Mouse (Mus musculus) embryonic fibroblast, embryonic 13.5 days (primary cell): ENCODE data around the gene Gm20388.

Experiments used
- CTCF ChIP-seq: IDR thresholded peaks from 2 replicates; pipeline ENCODE4 v1.5.1; 2011; ENCODE audit warnings: mild to moderate bottlenecking, control low read depth, low read length, moderate library complexity, borderline replicate concordance; ENCODE audit not compliant: insufficient read depth
- POLR2A ChIP-seq: IDR thresholded peaks from 2 replicates; pipeline ENCODE4 v1.6.1; 2011; ENCODE audit warnings: low read depth, mild to moderate bottlenecking, control low read depth, low read length, moderate library complexity

GRCm38 (mm10) chr8:123122059-123122458 is 3211.4 kb downstream of the Gm20388 start:
- TF ChIP-seq CTCF (no peak), POLR2A (no peak)
